Mouse (Mus musculus) neutrophil, adult 5-6 weeks (primary cell): Measurements from ENCODE around the gene Mesp1. TPM values are rescaled to one million over a fixed set of nuclear protein-coding genes. Genes with fewer than 3 reads are reported as not detected.
A peak's percentile ranks its signal among the peaks of the same experiment; 100 is the strongest.
"Not testable (repeated sequence)": the region's sequence is repeated elsewhere in the genome, so short reads cannot be mapped to it uniquely, and the experiment has no call there.

ENCODE experiments used
- ATAC-seq: fragments of 151-379, 151-347 bp; 2 replicates; pipeline ENCODE4 v1.8.0; 2017; ENCODE audit warnings: mild to moderate bottlenecking, moderate TSS enrichment; ENCODE audit not compliant: insufficient number of reproducible peaks, poor library complexity, low FRiP score, severe bottlenecking; ENCODE audit errors: extremely low read depth
- total RNA-seq: library from RNA; stranded (forward); fragments of 200-1000 nt; gene quantifications from 2 replicates; pipeline ENCODE4 v1.2.3, GENCODE M21; 2017

Mesp1 gene
- total RNA-seq, 1 experiment from 2014 or later: not detected

GRCm38 (mm10) chr7:79799048-79799447 lies 5.5 kb upstream of the Mesp1 start:
- ATAC-seq: no peak

- no peak for ATAC-seq
Observed at GRCm38 (mm10) chr7:79798606-79799005, 5.0 kb upstream of the Mesp1 start.

- ATAC-seq: no peak
Observed at GRCm38 (mm10) chr7:79792635-79793421, 760 bp downstream of the Mesp1 start.

- not testable (repeated sequence) for ATAC-seq
Observed at GRCm38 (mm10) chr7:79789812-79790211, 3.8 kb downstream of the Mesp1 start.

GRCm38 (mm10) chr7:79786295-79786694 lies 7.3 kb downstream of the Mesp1 start:
- peak; percentile 35; the same call in 1 of the 2 replicates for ATAC-seq

GRCm38 (mm10) chr7:79782516-79782855 lies 11.1 kb downstream of the Mesp1 start:
- ATAC-seq: no peak

- no peak for ATAC-seq
Observed at GRCm38 (mm10) chr7:79781826-79782515, 11.6 kb downstream of the Mesp1 start.

- peak; percentile 66 for ATAC-seq
Observed at GRCm38 (mm10) chr7:79780647-79781626, 12.7 kb downstream of the Mesp1 start.

- ATAC-seq: no peak
Observed at GRCm38 (mm10) chr7:79771561-79772512, 21.8 kb downstream of the Mesp1 start.

GRCm38 (mm10) chr7:79769664-79770063 lies 23.9 kb downstream of the Mesp1 start:
- ATAC-seq: no peak

- ATAC-seq: no peak
Observed at GRCm38 (mm10) chr7:79765991-79766390, 27.6 kb downstream of the Mesp1 start.

GRCm38 (mm10) chr7:79762106-79762505 lies 31.5 kb downstream of the Mesp1 start:
- ATAC-seq: no peak

- ATAC-seq: no peak
Observed at GRCm38 (mm10) chr7:79761124-79761876, 32.3 kb downstream of the Mesp1 start.

GRCm38 (mm10) chr7:79759766-79760165 lies 33.8 kb downstream of the Mesp1 start:
- no peak for ATAC-seq

- no peak for ATAC-seq
Observed at GRCm38 (mm10) chr7:79758176-79758575, 35.4 kb downstream of the Mesp1 start.

- ATAC-seq: no peak
Observed at GRCm38 (mm10) chr7:79756334-79756733, 37.3 kb downstream of the Mesp1 start.

- ATAC-seq: no peak
Observed at GRCm38 (mm10) chr7:79749511-79749910, 44.1 kb downstream of the Mesp1 start.

GRCm38 (mm10) chr7:79747659-79748058 lies 45.9 kb downstream of the Mesp1 start:
- ATAC-seq: no peak
